Mouse (Mus musculus): Measurements from ENCODE around the gene Efna1.

- TF ChIP-seq CTCF (conservative IDR thresholded peaks at IDR 0.05; ENCODE audit: insufficient read depth, insufficient read length, low read depth, low read length) (no peak), POLR2A (IDR thresholded peaks at IDR 0.05; ENCODE audit: low read depth, low read length) (no peak)
Observed at GRCm38 (mm10) chr3:89282291-89282643, 1.3 kb upstream of the Efna1 start.
